Comparison of ENCODE assay signal across 8 mouse cellular contexts in genomic region chr7:84085049-84085945, GRCm38 (mm10). TPM values are rescaled to one million over a fixed set of nuclear protein-coding genes. Genes with fewer than 3 reads are reported as not detected.
A peak's percentile ranks its signal among the peaks of the same experiment; 100 is the strongest.
DNase-seq lines count a peak whose midpoint lies in the region; ATAC-seq and TF ChIP-seq lines count a peak whose summit lies in the region.

No protein-coding gene starts in this region.

- peaks cover 18% of the 10 kb centered on the region for H3K27me3 ChIP-seq in lung, embryonic 14.5 days (ENCODE audit: insufficient read depth, low read length)

- H3K36me3 ChIP-seq in lung, embryonic 14.5 days (ENCODE audit: insufficient read depth) = no peaks in the 10 kb centered on the region

- intact Hi-C loops in heart, postnatal 25 days (cut with DNase I) = loop anchor here (5.0 kb wide), 1 partner anchor 67 kb away; the partner anchor contains the start of gene Abhd17c

- TF ChIP-seq CTCF in lung, embryonic 14.5 days (IDR thresholded peaks at IDR 0.05; ENCODE audit: low read depth) = no peak

- no peak overlapping the region for H3K9ac ChIP-seq in lung, embryonic 14.5 days

- peak; percentile 51; the same call in 1 of the 2 replicates for ATAC-seq in lung, embryonic 14.5 days (ENCODE audit: insufficient read depth)

- no peaks in the 10 kb centered on the region; the same call in 1 of the 2 replicates for H3K4me1 ChIP-seq in lung, embryonic 14.5 days (ENCODE audit: insufficient read depth)

- H3K4me3 ChIP-seq in lung, embryonic 14.5 days (ENCODE audit: low read depth, low read length) = peak overlapping the region; percentile 40

- WGBS in lung, embryonic 14.5 days = 4% methylated on average over 39 of the region's 39 CpGs

- H3K27ac ChIP-seq in lung, embryonic 14.5 days (ENCODE audit: low read depth) = no peak overlapping the region

- no peaks in the 10 kb centered on the region for H3K9me3 ChIP-seq in lung, embryonic 14.5 days (ENCODE audit: low read depth, low read length)

- peak; percentile 9 to 62 for DNase-seq in heart, adult 18-20 months
- no peak for DNase-seq in heart, postnatal 25 days (ENCODE audit: low spot score)
- peak; percentile 67 to 82 for DNase-seq in cerebellum, postnatal 14 days
- DNase-seq in gastrocnemius, postnatal 4 days (ENCODE audit: low spot score in 2 of 2) = peak; percentile 55 to 69
- peak; percentile 35 for DNase-seq in kidney, adult 11 months
- DNase-seq in lung, embryonic 14.5 days = peak; percentile 89
- peak; percentile 53 for DNase-seq in ovary, postnatal 10 days (ENCODE audit: low spot score)
- DNase-seq in thymus, postnatal 4 days = peak; percentile 85

- peak overlapping the region; percentile 73 for H3K4me2 ChIP-seq in lung, embryonic 14.5 days

RNA-seq across cellular contexts. Expression of gene Cemip, which starts 1.0 kb away (rescaled TPM):
- total RNA-seq in heart, adult 18-20 months (2021) = under 1 TPM in 1 of 2 experiments, not detected in 1; 0.08 TPM
- total RNA-seq in heart, postnatal 25 days (2021) = under 1 TPM; 0.13 to 0.17 TPM
- total RNA-seq in gastrocnemius, postnatal 4 days (2021) = under 1 TPM; 0.62 to 0.69 TPM
- 1.7 TPM in 2 replicates for polyA plus RNA-seq in lung, embryonic 14.5 days (2014; fragmentation: Nextera tagmentation; extraction: Ambion mirVana)
